Mouse (Mus musculus) kidney, adult 18-20 months (tissue): ENCODE data around the gene Olfr1408.

ENCODE experiments used
- DNase-seq: peaks from one replicate; pipeline ENCODE4 v3.0.0; 2021

The Olfr1408 gene

DNA sequence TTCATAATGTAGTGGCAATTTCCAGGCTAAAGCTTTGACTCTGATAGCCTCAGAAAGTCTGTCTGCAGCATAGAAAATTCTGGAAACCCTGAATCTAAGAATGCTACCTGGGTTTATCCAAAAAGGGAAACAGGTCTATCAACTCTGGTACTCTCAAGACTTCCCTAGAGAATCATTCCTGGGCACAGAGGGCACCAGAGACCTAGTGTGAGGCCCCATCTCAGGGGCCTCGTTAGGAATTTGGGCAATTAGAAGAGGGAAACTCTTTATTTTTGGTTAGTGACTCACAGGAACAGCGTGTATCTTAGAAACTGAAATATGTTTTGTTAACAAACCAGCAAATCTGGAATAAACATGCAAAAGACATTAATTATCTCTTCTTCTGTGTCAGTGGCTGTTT is at the start of gene Olfr1408:
Gene Olfr1408 (minus strand): TSS at position 101 of the 400 bp plus-strand sequence.
- no peak for DNase-seq

DNA sequence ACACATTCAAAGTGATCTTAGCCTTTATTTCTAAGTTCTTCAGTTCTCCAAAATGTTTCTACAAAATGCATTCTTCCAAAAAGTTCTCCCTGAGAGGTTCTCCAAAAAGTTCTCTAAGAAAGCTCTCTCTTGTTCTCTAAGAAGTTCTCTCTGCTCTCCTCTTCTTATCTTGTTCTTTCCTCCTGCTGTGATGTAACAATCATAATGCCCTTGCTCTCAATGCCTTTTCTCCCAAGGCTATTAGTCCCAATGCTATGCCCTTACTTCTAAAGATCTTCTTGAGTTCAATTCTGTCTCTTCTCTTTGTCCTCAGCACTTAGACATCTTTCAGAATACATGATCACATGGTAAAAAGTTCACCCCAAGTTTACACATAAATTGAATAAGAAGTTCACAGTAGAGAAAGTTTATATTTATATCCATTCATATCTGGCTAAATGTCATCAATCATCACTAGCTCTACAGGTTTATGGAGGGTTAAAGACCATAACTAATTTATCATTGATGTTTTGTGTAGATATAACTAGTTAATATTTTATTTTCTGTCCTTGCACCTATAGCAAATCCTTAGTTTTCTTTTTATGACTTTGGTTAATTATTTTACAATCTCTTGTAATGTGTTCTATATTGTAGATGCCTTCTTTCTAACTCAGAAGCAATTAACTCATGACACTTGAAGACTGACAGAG is 37.1 kb upstream of the Olfr1408 start:
- no peak for DNase-seq
